Mouse (Mus musculus) telencephalon, adult 2 months (tissue): Measurements from ENCODE around the gene Ublcp1.

Experiments used
- DNase-seq: peaks from one replicate; pipeline ENCODE4 v3.0.0-alpha.2; 2011; ENCODE audit warnings: low read depth, low spot score

Ublcp1 gene

GRCm38 (mm10) chr11:44422337-44423111 lies 47.8 kb downstream of the Ublcp1 start:
- DNase-seq: no peak

DNA sequence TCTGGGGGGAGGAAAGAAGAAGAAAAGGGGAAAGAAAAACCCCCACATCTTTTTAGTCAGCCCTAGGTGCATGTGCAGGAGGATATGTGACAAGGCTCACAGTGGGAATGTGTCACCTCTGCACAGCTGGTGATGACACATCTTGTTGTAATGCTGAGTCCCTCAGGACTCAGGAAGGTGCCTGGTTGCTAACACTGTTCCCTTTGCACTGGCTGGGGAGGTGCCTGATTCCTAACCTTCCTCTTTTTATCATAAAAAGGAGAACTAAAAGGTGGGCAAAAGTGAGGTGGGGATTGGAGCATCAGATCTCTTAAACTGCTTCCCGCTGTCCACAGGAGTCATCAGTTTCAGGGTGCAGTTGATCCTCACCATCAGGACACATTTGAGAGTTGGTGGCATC lies 52.9 kb downstream of the Ublcp1 start:
- no peak for DNase-seq

- DNase-seq: no peak
Measured at GRCm38 (mm10) chr11:44414605-44415004, 55.7 kb downstream of the Ublcp1 start.

GRCm38 (mm10) chr11:44413371-44413770 lies 56.9 kb downstream of the Ublcp1 start:
- no peak for DNase-seq

DNA sequence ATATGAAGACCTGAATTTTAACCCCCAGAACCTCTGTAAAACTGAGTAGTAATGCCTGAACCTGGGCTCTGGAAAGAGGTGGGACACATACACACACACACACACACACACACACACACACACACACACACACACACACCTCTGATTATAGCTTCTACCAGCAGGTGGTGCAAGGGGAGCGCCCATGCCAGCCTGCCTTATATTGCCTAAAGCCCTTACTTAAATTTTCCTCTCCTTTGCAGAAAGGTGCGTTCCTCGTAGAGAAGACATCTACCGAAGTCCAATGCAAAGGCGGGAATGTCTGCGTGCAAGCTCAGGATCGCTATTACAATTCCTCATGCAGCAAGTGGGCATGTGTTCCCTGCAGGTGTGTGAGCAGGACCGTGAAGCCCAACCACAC lies 58.0 kb downstream of the Ublcp1 start:
- DNase-seq: no peak

DNA sequence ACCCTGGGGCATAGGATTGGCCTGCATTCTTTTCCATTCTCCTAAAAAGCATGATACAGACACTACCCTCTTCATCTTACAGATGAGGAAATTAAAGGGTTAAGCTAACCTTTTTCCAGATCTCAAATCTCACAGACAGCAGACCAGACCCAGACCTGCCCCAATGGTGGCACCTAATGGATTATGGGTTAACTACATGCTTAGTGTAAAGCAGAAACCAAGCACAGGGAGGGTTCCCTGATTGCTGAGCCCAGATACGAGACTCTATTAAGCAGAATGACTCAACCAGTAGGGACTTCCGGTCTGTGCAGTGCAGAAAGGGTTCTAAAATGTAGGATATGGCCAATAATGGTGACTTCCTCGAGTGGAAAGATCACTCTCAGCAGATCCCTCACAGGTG lies 59.9 kb downstream of the Ublcp1 start:
- no peak for DNase-seq

GRCm38 (mm10) chr11:44408626-44409025 lies 61.7 kb downstream of the Ublcp1 start:
- no peak for DNase-seq

GRCm38 (mm10) chr11:44406457-44406856 lies 63.8 kb downstream of the Ublcp1 start:
- no peak for DNase-seq

GRCm38 (mm10) chr11:44405961-44406360 lies 64.3 kb downstream of the Ublcp1 start:
- no peak for DNase-seq

DNA sequence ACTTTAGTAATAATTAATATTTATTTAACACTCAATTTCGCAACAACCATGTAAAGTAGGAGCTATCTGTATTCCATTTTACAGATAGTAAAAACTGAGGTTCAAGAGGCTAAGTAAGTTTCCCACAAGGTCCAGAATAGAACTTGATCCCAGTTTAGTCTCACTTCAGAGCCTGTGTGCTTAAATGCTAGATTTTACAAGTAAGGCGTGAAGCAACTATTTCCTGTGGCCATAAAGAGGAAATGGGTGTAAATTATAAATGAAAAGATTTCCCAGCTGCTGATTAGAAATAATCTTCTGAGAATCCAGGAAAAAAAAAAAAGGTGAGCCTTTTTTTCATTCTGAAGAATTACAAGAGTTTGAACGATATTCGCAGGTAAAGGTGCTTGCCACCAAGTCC lies 65.2 kb downstream of the Ublcp1 start:
- no peak for DNase-seq
